ENCODE assay signal across 28 mouse cellular contexts in genomic region chr11:100796585-100796984, GRCm38 (mm10). TPM values are rescaled to one million over a fixed set of nuclear protein-coding genes. Genes with fewer than 3 reads are reported as not detected.
A peak's percentile ranks its signal among the peaks of the same experiment; 100 is the strongest.
DNase-seq lines count a peak whose midpoint lies in the region; TF ChIP-seq lines count a peak whose summit lies in the region.
"Had no signal": no experiment of that assay in that cellular context is flagged by ENCODE, and none has a peak within 500 bp of the region (broad histone marks: within the 10 kb centered on the region; RNA-seq: fewer than 3 reads in every experiment).

No protein-coding gene starts in this region.

- no peak overlapping the region for H3K4me3 ChIP-seq in ES-Bruce4 (ENCODE audit: low read depth, low read length)
- H3K4me3 ChIP-seq in ES-E14 (ENCODE audit: insufficient read depth in 1 of 2, low read depth in 1 of 2, low read length in 2 of 2, poor library complexity in 1 of 2, severe bottlenecking in 1 of 2), result no peak overlapping the region
- H3K4me3 ChIP-seq in hindbrain, embryonic 10.5 days, result no peak overlapping the region
- H3K4me3 ChIP-seq: embryonic facial prominence, embryonic 10.5 days; embryonic facial prominence, embryonic 12.5 days; forebrain, embryonic 13.5 days; forebrain, embryonic 15.5 days had no signal

- in situ Hi-C loops in ES-E14 (cut with MboI; ENCODE audit: low sequenced_read_pairs in 2 of 2, unreplicated experiment in 2 of 2), result no loop called here

- H3K27me3 ChIP-seq in ES-Bruce4 (ENCODE audit: control insufficient read depth, insufficient read depth, low read length, poor library complexity, severe bottlenecking), result no peaks in the 10 kb centered on the region
- H3K27me3 ChIP-seq in hindbrain, embryonic 10.5 days (ENCODE audit: insufficient read depth, poor library complexity, severe bottlenecking), result no peaks in the 10 kb centered on the region
- H3K27me3 ChIP-seq: CH12.LX; embryonic facial prominence, embryonic 12.5 days; forebrain, embryonic 13.5 days; forebrain, embryonic 15.5 days had no signal

- H3K36me3 ChIP-seq in ES-Bruce4 (ENCODE audit: control insufficient read depth, insufficient read depth, low read length, poor library complexity, severe bottlenecking), result no peaks in the 10 kb centered on the region
- no peaks in the 10 kb centered on the region for H3K36me3 ChIP-seq in ES-E14 (ENCODE audit: control insufficient read depth, insufficient read depth, low read length, poor library complexity, severe bottlenecking)
- H3K36me3 ChIP-seq in hindbrain, embryonic 10.5 days, result peaks cover 29% of the 10 kb centered on the region
- H3K36me3 ChIP-seq: forebrain, embryonic 15.5 days had no signal

- no peak for TF ChIP-seq EP300 in ES-Bruce4 (IDR thresholded peaks at IDR 0.05; ENCODE audit: insufficient read depth, low read depth, low read length)

- H3K9ac ChIP-seq in ES-Bruce4 (ENCODE audit: low read depth, poor library complexity, severe bottlenecking) (no peak overlapping the region), ES-E14 (ENCODE audit: insufficient read depth, low read depth, low read length, poor library complexity, severe bottlenecking) (no peak overlapping the region)
- H3K9ac ChIP-seq: embryonic facial prominence, embryonic 12.5 days; forebrain, embryonic 13.5 days; forebrain, embryonic 15.5 days; forebrain, postnatal 0 days had no signal

- no peak for DNase-seq in ES-E14 (ENCODE audit: low read depth, low spot score)
- peak; percentile 51 for DNase-seq in ZHBTc4 (ENCODE audit: low read depth, low spot score)
- DNase-seq in hindbrain, embryonic 10.5 days (ENCODE audit: low spot score), result no peak
- no peak for DNase-seq in embryo, embryonic 9.5 days (ENCODE audit: extremely low spot score)
- DNase-seq: adrenal gland, adult 2 months; adrenal gland, postnatal 10 days; adrenal gland, postnatal 25 days; B cell, adult 2 months; cerebellum, adult 11 months; cerebellum, adult 18-20 months; cerebellum, adult 8-10 months; cerebellum, adult 9-11 months; cerebellum, postnatal 14 days; cerebellum, postnatal 36 days; embryo, embryonic 11 days; forebrain, postnatal 0 days had no signal

- WGBS in hindbrain, embryonic 10.5 days, result 63% methylated on average over 8 of the region's 8 CpGs

- no peak for TF ChIP-seq POLR2A in ES-Bruce4 (IDR thresholded peaks at IDR 0.05; ENCODE audit: insufficient read depth, low read length)

- no peaks in the 10 kb centered on the region for H3K9me3 ChIP-seq in ES-Bruce4 (replicated peaks; ENCODE audit: control insufficient read depth, insufficient read depth, low read length, poor library complexity, severe bottlenecking)
- no peaks in the 10 kb centered on the region for H3K9me3 ChIP-seq in ES-E14 (ENCODE audit: control insufficient read depth, insufficient read depth, low read depth, low read length)
- H3K9me3 ChIP-seq in hindbrain, embryonic 10.5 days, result no peaks in the 10 kb centered on the region
- H3K9me3 ChIP-seq: embryonic facial prominence, embryonic 10.5 days; embryonic facial prominence, embryonic 12.5 days; forebrain, embryonic 13.5 days; forebrain, embryonic 15.5 days had no signal

- H3K4me1 ChIP-seq in ES-Bruce4 (ENCODE audit: control insufficient read depth, insufficient read depth, low read length) (no peaks in the 10 kb centered on the region), ES-E14 (ENCODE audit: control insufficient read depth in 2 of 2, insufficient read depth in 2 of 2, low read length in 2 of 2, poor library complexity in 1 of 2) (no peaks in the 10 kb centered on the region)
- no peaks in the 10 kb centered on the region for H3K4me1 ChIP-seq in hindbrain, embryonic 10.5 days (replicated peaks)
- H3K4me1 ChIP-seq: embryonic facial prominence, embryonic 10.5 days; embryonic facial prominence, embryonic 12.5 days; forebrain, embryonic 13.5 days; forebrain, embryonic 15.5 days had no signal

- H3K27ac ChIP-seq in ES-Bruce4 (ENCODE audit: insufficient read depth, low read length), result no peak overlapping the region
- H3K27ac ChIP-seq in ES-E14 (ENCODE audit: insufficient read depth, low read depth, low read length, poor library complexity, severe bottlenecking), result 0 out of 2 replicates have a peak overlapping the region, but pooled peaks have one; percentile 24
- H3K27ac ChIP-seq in hindbrain, embryonic 10.5 days, result no peak overlapping the region
- H3K27ac ChIP-seq: embryonic facial prominence, embryonic 10.5 days; embryonic facial prominence, embryonic 12.5 days; forebrain, embryonic 13.5 days; forebrain, embryonic 15.5 days had no signal

- TF ChIP-seq CTCF in ES-Bruce4 (IDR thresholded peaks at IDR 0.05; ENCODE audit: low read depth, low read length), result peak; percentile 57

TF ChIP-seq in ES-E14, 5 proteins besides CTCF, POLR2A, EP300 and RAD21:
- TF ChIP-seq MAFK (IDR thresholded peaks at IDR 0.05; ENCODE audit: insufficient read depth, low read depth, low read length), result no peak
- no peak for TF ChIP-seq ZNF384 (IDR thresholded peaks at IDR 0.05; ENCODE audit: low read depth, low read length)
- no peak for TF ChIP-seq ZC3H11A (IDR thresholded peaks at IDR 0.05; ENCODE audit: borderline replicate concordance, low read depth, low read length)
- TF ChIP-seq CHD2 (IDR thresholded peaks at IDR 0.05; ENCODE audit: low read depth, low read length), result no peak
- no peak for TF ChIP-seq HCFC1 (IDR thresholded peaks at IDR 0.05; ENCODE audit: borderline replicate concordance, insufficient read depth, low read length)

RNA-seq across cellular contexts. Expression of gene Ghdc, which starts 25.8 kb away (rescaled TPM):
- polyA plus RNA-seq in ES-Bruce4 (2011; ENCODE audit: insufficient read depth, insufficient read length, low read depth, missing spikeins), result 5.4 and 5.8 TPM in 2 replicates
- total RNA-seq in ES-E14 (2012; rRNA removed), result 16.5 and 26.4 TPM in 2 replicates
- polyA plus RNA-seq in hindbrain, embryonic 10.5 days (2016; fragmentation: Nextera tagmentation; extraction: Ambion mirVana), result 3.9 and 4.3 TPM in 2 replicates

RNA-seq across cellular contexts. Expression of gene Hcrt, which starts 33.9 kb away (rescaled TPM):
- polyA plus RNA-seq in ES-Bruce4 (2011; ENCODE audit: insufficient read depth, insufficient read length, low read depth, missing spikeins), result not detected in 2 replicates
- total RNA-seq in ES-E14 (2012; rRNA removed), result not detected in 2 replicates
- polyA plus RNA-seq in hindbrain, embryonic 10.5 days (2016; fragmentation: Nextera tagmentation; extraction: Ambion mirVana), result not detected in 2 replicates
- total RNA-seq: adrenal gland, adult 2 months; adrenal gland, postnatal 10 days; adrenal gland, postnatal 25 days; adrenal gland, postnatal 4 days; CH12.LX; common myeloid progenitor, adult 5-6 weeks; MEL had no signal
- polyA plus RNA-seq: adrenal gland, adult 2 months; CD4-positive, CD25-positive, alpha-beta regulatory T cell, adult 4 months; embryonic facial prominence, embryonic 10.5 days; embryonic facial prominence, embryonic 12.5 days; embryonic facial prominence, embryonic 14.5 days; forebrain, embryonic 11.5 days; forebrain, embryonic 13.5 days had no signal

RNA-seq across cellular contexts. Expression of gene Kcnh4, which starts 36.8 kb away (rescaled TPM):
- polyA plus RNA-seq in ES-Bruce4 (2011; ENCODE audit: insufficient read depth, insufficient read length, low read depth, missing spikeins), result 0.17 and 0.21 TPM in 2 replicates
- total RNA-seq in ES-E14 (2012; rRNA removed), result 0.45 and 0.48 TPM in 2 replicates
- 1.5 and 4.4 TPM in 2 replicates for polyA plus RNA-seq in hindbrain, embryonic 10.5 days (2016; fragmentation: Nextera tagmentation; extraction: Ambion mirVana)
- total RNA-seq: common myeloid progenitor, adult 5-6 weeks had no signal
- polyA plus RNA-seq: CD4-positive, CD25-positive, alpha-beta regulatory T cell, adult 4 months had no signal

RNA-seq across cellular contexts. Expression of gene Stat5b, which starts 53.9 kb away (rescaled TPM):
- polyA plus RNA-seq in ES-Bruce4 (2011; ENCODE audit: insufficient read depth, insufficient read length, low read depth, missing spikeins), result 7.3 and 7.6 TPM in 2 replicates
- 3.4 and 4.3 TPM in 2 replicates for total RNA-seq in ES-E14 (2012; rRNA removed)
- 13.6 and 14.8 TPM in 2 replicates for polyA plus RNA-seq in hindbrain, embryonic 10.5 days (2016; fragmentation: Nextera tagmentation; extraction: Ambion mirVana)

RNA-seq across cellular contexts. Expression of gene Rab5c, which starts 58.6 kb away (rescaled TPM):
- 95.2 and 95.3 TPM in 2 replicates for polyA plus RNA-seq in ES-Bruce4 (2011; ENCODE audit: insufficient read depth, insufficient read length, low read depth, missing spikeins)
- total RNA-seq in ES-E14 (2012; rRNA removed), result 83.8 and 124 TPM in 2 replicates
- polyA plus RNA-seq in hindbrain, embryonic 10.5 days (2016; fragmentation: Nextera tagmentation; extraction: Ambion mirVana), result 16.8 and 37.2 TPM in 2 replicates
